Mouse (Mus musculus) thymus, adult 2 months (tissue): ENCODE results near the gene Krtap11-1. TPM values are rescaled to one million over a fixed set of nuclear protein-coding genes. Genes with fewer than 3 reads are reported as not detected.

ENCODE experiments used
- DNase-seq: peaks from one replicate; pipeline ENCODE4 v3.0.0; 2021
- H3K27ac ChIP-seq: fragments of 200-500 bp; 2 replicates; pipeline ENCODE4 v1.5.1; 2012; ENCODE audit warnings: low read length, control low read depth; ENCODE audit not compliant: control insufficient read depth, insufficient read depth
- H3K27me3 ChIP-seq: fragments of 200-500 bp; 2 replicates; pipeline ENCODE4 v1.6.1; 2012; ENCODE audit warnings: mild to moderate bottlenecking, low read length, moderate library complexity, mixed read lengths; ENCODE audit not compliant: control insufficient read depth, insufficient read depth
- H3K36me3 ChIP-seq: fragments of 200-500 bp; 2 replicates; pipeline ENCODE4 v1.6.1; 2012; ENCODE audit warnings: mild to moderate bottlenecking, low read length, moderate library complexity; ENCODE audit not compliant: control insufficient read depth, insufficient read depth
- H3K4me1 ChIP-seq: fragments of 200-500 bp; replicated peaks from 2 replicates; pipeline ENCODE4 v1.6.1; 2012; ENCODE audit warnings: low read length; ENCODE audit not compliant: control insufficient read depth, insufficient read depth
- H3K4me3 ChIP-seq: fragments of 200-500 bp; 2 replicates; pipeline ENCODE4 v1.5.1; 2012; ENCODE audit warnings: mild to moderate bottlenecking, low read length, control low read depth, moderate library complexity; ENCODE audit not compliant: control insufficient read depth, insufficient read depth
- CTCF ChIP-seq: fragments of 200-500 bp; IDR thresholded peaks from 2 replicates; pipeline ENCODE4 v1.5.1; 2012; ENCODE audit warnings: mild to moderate bottlenecking, control low read depth, low read length, moderate library complexity, borderline replicate concordance; ENCODE audit not compliant: control insufficient read depth, poor library complexity, insufficient read depth; ENCODE audit errors: extremely low read depth
- POLR2A ChIP-seq: fragments of 200-500 bp; IDR thresholded peaks from 2 replicates; pipeline ENCODE4 v1.6.1; 2012; ENCODE audit warnings: mild to moderate bottlenecking, low read length, control low read depth, moderate library complexity; ENCODE audit not compliant: control insufficient read depth, poor library complexity, insufficient read depth; ENCODE audit errors: extremely low read depth
- WGBS: fragments of 180-500 bp; shearing (Covaris S2); methylation state at CpG from one replicate; pipeline ENCODE4 v1.1.7; 2018; 5-methylcytosine and 5-hydroxymethylcytosine counted together
- polyA plus RNA-seq: library from polyadenylated mRNA; depleted of rRNA; stranded (reverse); fragments of >200 nt; gene quantifications from 2 replicates; pipeline ENCODE4 v1.2.3, GENCODE M21; 2012; rRNA removed

The Krtap11-1 gene
- polyA plus RNA-seq, 1 experiment, result not detected

- Histone ChIP-seq H3K4me3 (no peak overlapping the region), H3K36me3 (no peaks in the 10 kb centered on the region), H3K27me3 (no peaks in the 10 kb centered on the region), H3K27ac (no peak overlapping the region), H3K4me1 (no peaks in the 10 kb centered on the region)
- 92% methylated on average over 5 of the region's 5 CpGs for WGBS
- no peak for DNase-seq
- TF ChIP-seq POLR2A (no peak), CTCF (no peak)
Measured at GRCm38 (mm10) chr16:89538031-89538484, 32.9 kb downstream of the Krtap11-1 start.

- 98% methylated on average over 6 of the region's 6 CpGs for WGBS
- Histone ChIP-seq H3K4me3 (no peak overlapping the region), H3K36me3 (no peaks in the 10 kb centered on the region), H3K4me1 (no peaks in the 10 kb centered on the region), H3K27me3 (no peaks in the 10 kb centered on the region), H3K27ac (no peak overlapping the region)
- DNase-seq, result no peak
- TF ChIP-seq POLR2A (no peak), CTCF (no peak)
Measured at GRCm38 (mm10) chr16:89537349-89537748, 33.6 kb downstream of the Krtap11-1 start.

- Histone ChIP-seq H3K4me1 (no peaks in the 10 kb centered on the region), H3K27ac (no peak overlapping the region), H3K36me3 (no peaks in the 10 kb centered on the region), H3K27me3 (no peaks in the 10 kb centered on the region), H3K4me3 (no peak overlapping the region)
- 75% methylated on average over 7 of the region's 7 CpGs for WGBS
- DNase-seq, result no peak
- TF ChIP-seq CTCF (no peak), POLR2A (no peak)
Measured at GRCm38 (mm10) chr16:89530547-89530946, 40.4 kb downstream of the Krtap11-1 start.

- no peak overlapping the region for H3K4me3 ChIP-seq
- 85% methylated on average over 7 of the region's 7 CpGs for WGBS
- no peak overlapping the region for H3K27ac ChIP-seq
- H3K36me3 ChIP-seq, result no peaks in the 10 kb centered on the region
- no peak for TF ChIP-seq CTCF
- no peak for TF ChIP-seq POLR2A
- DNase-seq, result no peak
- H3K27me3 ChIP-seq, result no peaks in the 10 kb centered on the region
- H3K4me1 ChIP-seq, result no peaks in the 10 kb centered on the region
Measured at GRCm38 (mm10) chr16:89529846-89530245, 41.1 kb downstream of the Krtap11-1 start.

GRCm38 (mm10) chr16:89528380-89528779, 42.6 kb downstream of the Krtap11-1 start:
- Histone ChIP-seq H3K27me3 (no peaks in the 10 kb centered on the region), H3K36me3 (no peaks in the 10 kb centered on the region), H3K4me3 (no peak overlapping the region), H3K4me1 (no peaks in the 10 kb centered on the region), H3K27ac (no peak overlapping the region)
- 91% methylated on average over 3 of the region's 3 CpGs for WGBS
- no peak for DNase-seq
- TF ChIP-seq POLR2A (no peak), CTCF (no peak)

- Histone ChIP-seq H3K4me3 (no peak overlapping the region), H3K27ac (no peak overlapping the region), H3K27me3 (no peaks in the 10 kb centered on the region), H3K36me3 (no peaks in the 10 kb centered on the region), H3K4me1 (no peaks in the 10 kb centered on the region)
- TF ChIP-seq CTCF (no peak), POLR2A (no peak)
- WGBS, result 92% methylated on average over 4 of the region's 4 CpGs
- DNase-seq, result no peak
Measured at GRCm38 (mm10) chr16:89520996-89521395, 50.0 kb downstream of the Krtap11-1 start.

GRCm38 (mm10) chr16:89520555-89520954, 50.4 kb downstream of the Krtap11-1 start:
- 96% methylated on average over 2 of the region's 2 CpGs for WGBS
- Histone ChIP-seq H3K36me3 (no peaks in the 10 kb centered on the region), H3K27me3 (no peaks in the 10 kb centered on the region), H3K4me3 (no peak overlapping the region), H3K27ac (no peak overlapping the region), H3K4me1 (no peaks in the 10 kb centered on the region)
- no peak for TF ChIP-seq CTCF
- no peak for TF ChIP-seq POLR2A
- DNase-seq, result no peak

Other genes starting within 250 kb of the Krtap11-1 start
- not detected in 2 replicates for gene Krtap21-1, start 167.3 kb downstream of the Krtap11-1 start, polyA plus RNA-seq
- gene Krtap6-2, start 151.1 kb downstream of the Krtap11-1 start, polyA plus RNA-seq, result not detected in 2 replicates
- gene Krtap8-1, start 83.2 kb downstream of the Krtap11-1 start, polyA plus RNA-seq, result not detected in 2 replicates
- gene Krtap7-1, start 62.9 kb downstream of the Krtap11-1 start, polyA plus RNA-seq, result not detected in 2 replicates